Mouse (Mus musculus) midbrain, postnatal 0 days (tissue): Measurements from ENCODE around the gene Fryl. TPM values are rescaled to one million over a fixed set of nuclear protein-coding genes. Genes with fewer than 3 reads are reported as not detected.
A peak's percentile ranks its signal among the peaks of the same experiment; 100 is the strongest.

Experiments used
- ATAC-seq: fragments of 200-750 bp; cut with Nextera tagmentation; 2 replicates; pipeline ENCODE4 v1.8.0; 2017; ENCODE audit warnings: moderate number of reproducible peaks, mild to moderate bottlenecking, moderate TSS enrichment, moderate library complexity; ENCODE audit not compliant: low FRiP score
- DNase-seq: peaks from one replicate; pipeline ENCODE4 v3.0.0-alpha.2; 2015; ENCODE audit warnings: low spot score
- H3K27ac ChIP-seq: fragments of 300-500 bp; sonication (generic); 2 replicates; pipeline ENCODE4 v1.5.1; 2014; ENCODE audit warnings: low read depth, mild to moderate bottlenecking, low read length, mixed read lengths
- H3K27me3 ChIP-seq: fragments of 300-500 bp; sonication (generic); 2 replicates; pipeline ENCODE4 v1.6.1; 2014; ENCODE audit warnings: low read length, control low read depth, mixed read lengths; ENCODE audit not compliant: insufficient read depth
- H3K36me3 ChIP-seq: fragments of 300-500 bp; sonication (generic); 2 replicates; pipeline ENCODE4 v1.6.1; 2014; ENCODE audit warnings: low read length, control low read depth, mixed read lengths; ENCODE audit not compliant: insufficient read depth
- H3K4me1 ChIP-seq: fragments of 300-500 bp; sonication (generic); 2 replicates; pipeline ENCODE4 v1.6.1; 2014; ENCODE audit warnings: mild to moderate bottlenecking, control low read depth, antibody characterized with exemption, low read length, mixed read lengths; ENCODE audit not compliant: insufficient read depth
- H3K4me2 ChIP-seq: fragments of 300-500 bp; sonication (generic); 2 replicates; pipeline ENCODE4 v1.6.1; 2014; ENCODE audit warnings: low read depth, mild to moderate bottlenecking, low read length, mixed read lengths; ENCODE audit not compliant: poor library complexity, severe bottlenecking
- H3K4me3 ChIP-seq: fragments of 300-500 bp; sonication (generic); 2 replicates; pipeline ENCODE4 v1.5.1; 2014; ENCODE audit warnings: low read depth, mild to moderate bottlenecking, low read length, moderate library complexity
- H3K9ac ChIP-seq: fragments of 300-500 bp; sonication (generic); replicated peaks from 2 replicates; pipeline ENCODE4 v1.6.1; 2014; ENCODE audit warnings: mild to moderate bottlenecking, low read length, moderate library complexity, mixed read lengths; ENCODE audit not compliant: poor library complexity, severe bottlenecking
- H3K9me3 ChIP-seq: fragments of 300-500 bp; sonication (generic); 2 replicates; pipeline ENCODE4 v1.6.1; 2016; ENCODE audit warnings: low read length, control low read depth
- CTCF ChIP-seq: IDR thresholded peaks from 2 replicates; pipeline ENCODE4 v1.5.1; 2016; ENCODE audit warnings: antibody characterized with exemption, mild to moderate bottlenecking
- WGBS: fragments of 180-500 bp; shearing (Covaris S2); extraction: QIAGEN DNeasy Blood & Tissue Kit; methylation state at CpG from one replicate; pipeline ENCODE4 v1.1.7; 2014; 5-methylcytosine and 5-hydroxymethylcytosine counted together
- polyA plus RNA-seq: library from polyadenylated mRNA; unstranded; fragments of >200 nt; fragmentation: Nextera tagmentation; extraction: Ambion mirVana; gene quantifications from 2 replicates; pipeline ENCODE4 v1.2.1, GENCODE M21; 2015
- total RNA-seq: library from RNA; depleted of rRNA; stranded (reverse); fragments of >200 nt; gene quantifications from 2 replicates; pipeline ENCODE4 v1.2.3, GENCODE M21; 2014

Gene Fryl
- total and polyA plus RNA-seq, 2 experiments from 2014 or later = 23.8 to 52.8 TPM

DNA sequence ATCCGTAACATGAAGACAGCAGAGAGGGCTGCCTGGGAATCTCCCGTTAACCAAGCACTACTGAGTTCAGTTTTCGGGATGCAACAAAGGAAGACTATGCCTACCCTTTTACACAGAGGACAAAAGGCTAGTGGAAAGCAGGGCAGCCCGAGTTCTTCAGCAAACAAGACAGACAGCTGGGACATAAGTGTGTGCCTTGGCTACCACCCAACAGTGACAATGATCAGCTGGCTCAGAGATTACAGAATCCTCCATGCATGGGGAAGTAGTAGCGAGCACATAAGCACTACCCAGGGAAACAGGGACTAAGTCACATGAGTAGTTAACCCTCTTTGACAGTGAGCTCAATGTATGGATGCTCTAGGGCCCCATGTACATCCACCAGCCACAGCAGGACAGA lies 126.5 kb downstream of the Fryl start:
- no peak for TF ChIP-seq CTCF
- no peak overlapping the region for H3K9ac ChIP-seq
- H3K9me3 ChIP-seq = no peaks in the 10 kb centered on the region
- DNase-seq (peak; percentile 74), ATAC-seq (no peak)
- H3K27me3 ChIP-seq = no peaks in the 10 kb centered on the region
- H3K36me3 ChIP-seq = no peaks in the 10 kb centered on the region; the same call in 1 of the 2 replicates
- H3K4me1 ChIP-seq = no peaks in the 10 kb centered on the region
- H3K4me3 ChIP-seq = no peak overlapping the region
- no peak overlapping the region for H3K4me2 ChIP-seq
- WGBS = 36% methylated on average over 5 of the region's 5 CpGs
- no peak overlapping the region for H3K27ac ChIP-seq

DNA sequence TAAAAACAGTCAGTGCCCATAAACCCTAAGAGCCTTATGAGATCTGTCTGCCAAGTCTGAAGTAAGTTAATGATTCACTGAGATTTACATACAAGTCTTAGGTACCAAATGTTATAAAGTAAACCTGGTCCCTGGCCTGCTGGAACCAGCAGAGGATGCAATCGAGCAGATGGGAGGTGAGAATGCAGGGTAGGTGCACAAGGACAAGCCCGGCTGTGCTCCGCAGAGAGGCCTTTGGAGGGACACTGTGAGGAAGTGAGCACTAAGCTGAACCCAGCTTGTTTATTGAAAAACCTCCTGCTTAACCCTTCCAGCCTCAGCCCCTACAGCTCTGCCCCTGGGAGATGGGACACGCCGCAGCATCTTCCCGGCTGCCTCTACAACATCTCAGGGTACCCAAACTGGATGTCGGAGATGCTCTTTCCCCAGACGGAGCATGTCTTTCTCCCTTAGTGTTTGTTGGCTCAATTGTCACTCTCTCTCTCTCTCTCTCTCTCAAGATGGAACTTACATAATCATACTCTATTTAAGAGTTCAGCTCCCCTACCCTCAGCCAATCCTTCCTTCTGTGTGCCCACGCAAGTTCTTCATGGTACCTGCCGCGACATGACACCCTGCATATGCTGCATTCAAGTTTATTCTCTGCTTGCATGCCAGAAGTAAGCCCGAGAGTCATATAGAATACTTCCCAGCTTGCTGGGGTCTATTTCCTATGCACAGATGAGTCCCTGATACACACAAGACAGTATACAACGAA lies 136.3 kb downstream of the Fryl start:
- no peaks in the 10 kb centered on the region for H3K4me1 ChIP-seq
- no peaks in the 10 kb centered on the region for H3K9me3 ChIP-seq
- no peak overlapping the region for H3K9ac ChIP-seq
- no peak for ATAC-seq
- peak; percentile 13; the same call in 1 of the 2 replicates for TF ChIP-seq CTCF
- no peaks in the 10 kb centered on the region for H3K27me3 ChIP-seq
- no peak overlapping the region for H3K4me3 ChIP-seq
- peaks cover 13% of the 10 kb centered on the region for H3K36me3 ChIP-seq
- no peak overlapping the region for H3K4me2 ChIP-seq
- 95% methylated on average over 13 of the region's 13 CpGs for WGBS
- no peak for DNase-seq
- H3K27ac ChIP-seq = no peak overlapping the region

DNA sequence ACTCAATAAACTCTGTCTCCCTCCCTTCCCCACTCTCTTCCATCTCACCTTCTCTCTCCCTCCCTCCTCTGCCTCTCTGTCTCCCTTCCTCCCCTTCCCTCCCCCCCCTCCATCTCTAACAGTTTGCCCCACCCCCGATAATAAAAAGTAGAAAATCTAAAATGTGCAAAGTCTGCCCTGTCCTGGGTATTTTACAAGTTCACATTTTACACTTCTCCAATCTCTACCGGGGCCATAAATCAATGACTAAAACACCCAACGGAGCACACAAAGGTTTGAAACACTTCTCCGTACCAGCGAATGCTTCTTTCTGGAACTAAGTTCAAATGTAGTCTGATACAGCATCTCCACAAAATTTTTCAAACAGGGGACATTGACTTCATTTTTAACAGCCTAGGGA lies 136.9 kb downstream of the Fryl start:
- whole genome bisulfite sequencing = 95% methylated on average over 5 of the region's 5 CpGs
- ATAC-seq = no peak
- Histone ChIP-seq H3K27ac (no peak overlapping the region), H3K4me2 (no peak overlapping the region), H3K9ac (no peak overlapping the region), H3K9me3 (no peaks in the 10 kb centered on the region), H3K4me3 (no peak overlapping the region), H3K4me1 (no peaks in the 10 kb centered on the region), H3K36me3 (peaks cover 11% of the 10 kb centered on the region), H3K27me3 (no peaks in the 10 kb centered on the region)
- TF ChIP-seq CTCF = no peak
- no peak for DNase-seq

DNA sequence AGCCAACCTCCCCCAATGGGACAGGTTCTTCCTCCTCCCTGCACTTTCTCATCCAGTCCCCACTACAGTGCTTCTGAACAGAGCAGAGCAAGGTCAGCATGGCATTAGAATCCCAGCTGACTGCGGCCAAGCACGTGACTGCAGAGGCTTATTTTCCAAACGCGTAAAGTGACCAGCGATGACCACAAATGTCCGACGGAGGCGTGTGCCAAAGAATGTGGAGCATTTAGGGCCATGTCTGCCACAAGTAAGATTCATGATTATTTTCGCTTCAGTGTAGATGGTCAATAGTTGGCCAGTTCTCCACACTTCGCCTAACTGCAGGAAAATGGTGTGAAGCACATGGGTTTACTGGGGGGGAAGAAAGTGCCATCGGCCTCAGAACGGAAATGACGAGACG lies 137.6 kb downstream of the Fryl start:
- Histone ChIP-seq H3K9ac (no peak overlapping the region), H3K4me2 (no peak overlapping the region), H3K4me3 (no peak overlapping the region), H3K27ac (no peak overlapping the region), H3K27me3 (no peaks in the 10 kb centered on the region), H3K36me3 (peaks cover 9% of the 10 kb centered on the region), H3K4me1 (no peaks in the 10 kb centered on the region), H3K9me3 (no peaks in the 10 kb centered on the region)
- no peak for TF ChIP-seq CTCF
- no peak for ATAC-seq
- WGBS = 93% methylated on average over 14 of the region's 14 CpGs
- DNase-seq = no peak

DNA sequence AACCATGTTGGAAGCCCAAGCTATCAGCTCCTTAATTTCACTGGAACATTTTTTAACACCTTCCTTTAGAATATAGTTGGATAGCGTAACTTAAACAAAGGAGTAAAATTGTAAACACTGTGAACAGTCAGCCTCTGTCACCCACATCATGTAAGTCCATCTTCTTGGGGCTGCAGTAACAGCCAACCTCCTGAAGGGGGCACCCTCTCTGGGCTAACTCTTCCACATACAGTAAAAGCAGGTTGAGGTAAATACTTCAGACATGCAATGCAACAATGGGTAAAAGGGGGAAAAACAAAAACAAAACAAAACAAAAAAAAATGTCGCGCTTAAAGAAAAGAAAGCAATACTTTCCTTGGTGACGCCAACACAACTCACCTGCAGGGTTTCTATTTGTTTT lies 141.5 kb downstream of the Fryl start:
- no peak overlapping the region for H3K4me2 ChIP-seq
- ATAC-seq (no peak), DNase-seq (peak; percentile 12)
- no peaks in the 10 kb centered on the region for H3K9me3 ChIP-seq
- no peak overlapping the region for H3K27ac ChIP-seq
- H3K4me3 ChIP-seq = no peak overlapping the region
- no peaks in the 10 kb centered on the region for H3K27me3 ChIP-seq
- peak; percentile 76 for TF ChIP-seq CTCF
- peaks cover 17% of the 10 kb centered on the region for H3K36me3 ChIP-seq
- 92% methylated on average over 4 of the region's 4 CpGs for WGBS
- H3K9ac ChIP-seq = no peak overlapping the region
- H3K4me1 ChIP-seq = no peaks in the 10 kb centered on the region

DNA sequence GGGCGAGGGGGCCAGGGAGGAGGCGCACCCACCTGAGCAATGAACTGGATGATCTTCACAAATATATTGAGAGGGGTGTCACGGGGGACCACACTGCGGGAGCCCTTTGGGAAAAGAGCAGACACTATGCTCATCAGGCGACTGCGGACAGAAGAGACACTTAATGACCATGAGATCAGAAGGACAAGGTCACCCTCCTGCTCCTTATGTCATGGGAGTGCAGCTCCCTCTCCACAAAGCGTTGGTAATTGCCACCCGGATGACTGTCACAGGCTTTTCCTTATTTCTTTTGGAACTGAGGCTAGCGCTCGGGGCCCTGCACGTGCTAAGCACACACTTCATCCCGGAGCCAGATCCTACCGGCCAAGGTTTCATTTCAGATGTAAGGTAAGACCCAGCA lies 144.1 kb downstream of the Fryl start:
- Histone ChIP-seq H3K4me3 (no peak overlapping the region), H3K4me2 (no peak overlapping the region), H3K27ac (no peak overlapping the region), H3K9me3 (no peaks in the 10 kb centered on the region), H3K27me3 (no peaks in the 10 kb centered on the region), H3K9ac (no peak overlapping the region), H3K36me3 (peaks cover 23% of the 10 kb centered on the region), H3K4me1 (no peaks in the 10 kb centered on the region)
- WGBS = 88% methylated on average over 13 of the region's 13 CpGs
- no peak for DNase-seq
- no peak for ATAC-seq
- no peak for TF ChIP-seq CTCF
